Mouse (Mus musculus): ENCODE measurements around the gene Olfr1016. TPM values are rescaled to one million over a fixed set of nuclear protein-coding genes. Genes with fewer than 3 reads are reported as not detected.

Olfr1016 gene
- polyA plus RNA-seq, 1 experiment from 2014 or later, result not detected

Other genes with a start within 250 kb of the Olfr1016 start
- not detected in 2 replicates for gene Olfr996, start 223.3 kb downstream of the Olfr1016 start, polyA plus RNA-seq (2015; fragmentation: Nextera tagmentation; extraction: Ambion mirVana)
- not detected in 2 replicates for gene Olfr998, start 213.6 kb downstream of the Olfr1016 start, polyA plus RNA-seq (2015; fragmentation: Nextera tagmentation; extraction: Ambion mirVana)
- not detected in 2 replicates for gene Olfr1000, start 190.6 kb downstream of the Olfr1016 start, polyA plus RNA-seq (2015; fragmentation: Nextera tagmentation; extraction: Ambion mirVana)
- not detected in 2 replicates for gene Olfr1002, start 151.8 kb downstream of the Olfr1016 start, polyA plus RNA-seq (2015; fragmentation: Nextera tagmentation; extraction: Ambion mirVana)
- gene Olfr154, start 138.1 kb downstream of the Olfr1016 start, polyA plus RNA-seq (2015; fragmentation: Nextera tagmentation; extraction: Ambion mirVana), result not detected in 2 replicates
- not detected in 2 replicates for gene Olfr1006, start 123.8 kb downstream of the Olfr1016 start, polyA plus RNA-seq (2015; fragmentation: Nextera tagmentation; extraction: Ambion mirVana)
- gene Olfr1008, start 113.1 kb downstream of the Olfr1016 start, polyA plus RNA-seq (2015; fragmentation: Nextera tagmentation; extraction: Ambion mirVana), result not detected in 2 replicates
- not detected in 2 replicates for gene Olfr1009, start 87.1 kb downstream of the Olfr1016 start, polyA plus RNA-seq (2015; fragmentation: Nextera tagmentation; extraction: Ambion mirVana)
- gene Olfr1012, start 39.8 kb downstream of the Olfr1016 start, polyA plus RNA-seq (2015; fragmentation: Nextera tagmentation; extraction: Ambion mirVana), result not detected in 2 replicates
- not detected in 2 replicates for gene Olfr1013, start 35.4 kb downstream of the Olfr1016 start, polyA plus RNA-seq (2015; fragmentation: Nextera tagmentation; extraction: Ambion mirVana)
- gene Olfr1014, start 29.8 kb downstream of the Olfr1016 start, polyA plus RNA-seq (2015; fragmentation: Nextera tagmentation; extraction: Ambion mirVana), result not detected in 2 replicates
- not detected in 2 replicates for gene Olfr1015, start 20.5 kb downstream of the Olfr1016 start, polyA plus RNA-seq (2015; fragmentation: Nextera tagmentation; extraction: Ambion mirVana)
- gene Olfr1018, start 15.9 kb upstream of the Olfr1016 start, polyA plus RNA-seq (2015; fragmentation: Nextera tagmentation; extraction: Ambion mirVana), result not detected in 2 replicates
- not detected in 2 replicates for gene Olfr1019, start 42.9 kb upstream of the Olfr1016 start, polyA plus RNA-seq (2015; fragmentation: Nextera tagmentation; extraction: Ambion mirVana)
- not detected in 2 replicates for gene Olfr1020, start 44.5 kb upstream of the Olfr1016 start, polyA plus RNA-seq (2015; fragmentation: Nextera tagmentation; extraction: Ambion mirVana)
- gene Olfr1022, start 66.0 kb upstream of the Olfr1016 start, polyA plus RNA-seq (2015; fragmentation: Nextera tagmentation; extraction: Ambion mirVana), result not detected in 2 replicates
- gene Olfr1023, start 83.1 kb upstream of the Olfr1016 start, polyA plus RNA-seq (2015; fragmentation: Nextera tagmentation; extraction: Ambion mirVana), result not detected in 2 replicates
- gene Olfr1024, start 102.5 kb upstream of the Olfr1016 start, polyA plus RNA-seq (2015; fragmentation: Nextera tagmentation; extraction: Ambion mirVana), result not detected in 2 replicates
- gene Olfr1025-ps1, start 112.6 kb upstream of the Olfr1016 start, polyA plus RNA-seq (2015; fragmentation: Nextera tagmentation; extraction: Ambion mirVana), result not detected in 2 replicates
- not detected in 2 replicates for gene Olfr1026, start 119.0 kb upstream of the Olfr1016 start, polyA plus RNA-seq (2015; fragmentation: Nextera tagmentation; extraction: Ambion mirVana)
- gene Olfr1028, start 147.9 kb upstream of the Olfr1016 start, polyA plus RNA-seq (2015; fragmentation: Nextera tagmentation; extraction: Ambion mirVana), result not detected in 2 replicates
- not detected in 2 replicates for gene Olfr1029, start 171.4 kb upstream of the Olfr1016 start, polyA plus RNA-seq (2015; fragmentation: Nextera tagmentation; extraction: Ambion mirVana)
- not detected in 2 replicates for gene Olfr1030, start 176.7 kb upstream of the Olfr1016 start, polyA plus RNA-seq (2015; fragmentation: Nextera tagmentation; extraction: Ambion mirVana)
- gene Olfr1031, start 187.8 kb upstream of the Olfr1016 start, polyA plus RNA-seq (2015; fragmentation: Nextera tagmentation; extraction: Ambion mirVana), result not detected in 2 replicates
- not detected in 2 replicates for gene Olfr1032, start 203.0 kb upstream of the Olfr1016 start, polyA plus RNA-seq (2015; fragmentation: Nextera tagmentation; extraction: Ambion mirVana)
- gene Olfr1033, start 218.1 kb upstream of the Olfr1016 start, polyA plus RNA-seq (2015; fragmentation: Nextera tagmentation; extraction: Ambion mirVana), result 2.8 and 3.4 TPM in 2 replicates
- gene Olfr1034, start 243.3 kb upstream of the Olfr1016 start, polyA plus RNA-seq (2015; fragmentation: Nextera tagmentation; extraction: Ambion mirVana), result 0.03 and 0.06 TPM in 2 replicates

Measured in intestine, embryonic 15.5 days (tissue).